Mouse (Mus musculus): ENCODE measurements around the gene Rnf157.

- TF ChIP-seq POLR2A (IDR thresholded peaks at IDR 0.05; ENCODE audit: insufficient read depth, low read depth, low read length) (no peak), CTCF (IDR thresholded peaks at IDR 0.05; ENCODE audit: insufficient read depth, low read depth, low read length) (no peak)
Observed at GRCm38 (mm10) chr11:116333526-116334416, 79.1 kb downstream of the Rnf157 start.

Measured in olfactory bulb, adult 2 months (tissue).